Mouse (Mus musculus): ENCODE data around the gene Trp53. TPM values are rescaled to one million over a fixed set of nuclear protein-coding genes. Genes with fewer than 3 reads are reported as not detected.

Gene Trp53
- polyA plus RNA-seq, 1 experiment from 2014 or later, result 32.6 TPM

GRCm38 (mm10) chr11:69543598-69543997 is 36.6 kb upstream of the Trp53 start:
- Histone ChIP-seq H3K4me2 (ENCODE audit: low read depth, low read length) (no peak overlapping the region), H3K27me3 (ENCODE audit: insufficient read depth, low read length) (peaks cover 13% of the 10 kb centered on the region), H3K4me1 (ENCODE audit: insufficient read depth) (peaks cover 7% of the 10 kb centered on the region), H3K36me3 (replicated peaks; ENCODE audit: insufficient read depth, low read length) (no peaks in the 10 kb centered on the region), H3K27ac (ENCODE audit: low read depth) (no peak overlapping the region), H3K9ac (replicated peaks) (no peak overlapping the region), H3K4me3 (ENCODE audit: low read depth, low read length) (no peak overlapping the region), H3K9me3 (ENCODE audit: low read length) (no peaks in the 10 kb centered on the region)
- TF ChIP-seq CTCF (IDR thresholded peaks at IDR 0.05; ENCODE audit: low read depth) (no peak), EP300 (IDR thresholded peaks at IDR 0.05; ENCODE audit: low read depth) (no peak)
- 70% methylated on average over 3 of the region's 3 CpGs for WGBS (ENCODE audit: insufficient replicate concordance)
- no peak for ATAC-seq
- no peak for DNase-seq

GRCm38 (mm10) chr11:69545957-69546356 is 34.2 kb upstream of the Trp53 start:
- WGBS (ENCODE audit: insufficient replicate concordance), result 15% methylated on average over 7 of the region's 7 CpGs
- H3K9me3 ChIP-seq (ENCODE audit: low read length), result no peaks in the 10 kb centered on the region
- peaks cover 16% of the 10 kb centered on the region for H3K27me3 ChIP-seq (ENCODE audit: insufficient read depth, low read length)
- no peak for TF ChIP-seq EP300 (IDR thresholded peaks at IDR 0.05; ENCODE audit: low read depth)
- DNase-seq, result no peak
- no peak overlapping the region for H3K27ac ChIP-seq (ENCODE audit: low read depth)
- H3K4me3 ChIP-seq (ENCODE audit: low read depth, low read length), result peak overlapping the region; percentile 53
- ATAC-seq, result no peak
- no peak overlapping the region for H3K9ac ChIP-seq (replicated peaks)
- H3K4me2 ChIP-seq (ENCODE audit: low read depth, low read length), result peak overlapping the region; percentile 97
- no peaks in the 10 kb centered on the region for H3K36me3 ChIP-seq (replicated peaks; ENCODE audit: insufficient read depth, low read length)
- H3K4me1 ChIP-seq (ENCODE audit: insufficient read depth), result peaks cover 7% of the 10 kb centered on the region

- no peaks in the 10 kb centered on the region for H3K36me3 ChIP-seq (replicated peaks; ENCODE audit: insufficient read depth, low read length)
- no peak overlapping the region for H3K27ac ChIP-seq (ENCODE audit: low read depth)
- H3K9ac ChIP-seq (replicated peaks), result peak overlapping the region; percentile 9
- H3K27me3 ChIP-seq (ENCODE audit: insufficient read depth, low read length), result peaks cover 16% of the 10 kb centered on the region
- H3K4me3 ChIP-seq (ENCODE audit: low read depth, low read length), result peak overlapping the region; percentile 53
- under 1% methylated on average over 39 of the region's 44 CpGs for WGBS (ENCODE audit: insufficient replicate concordance)
- peaks cover 7% of the 10 kb centered on the region for H3K4me1 ChIP-seq (ENCODE audit: insufficient read depth)
- ATAC-seq (peak; percentile 77), DNase-seq (peak; percentile 74)
- H3K9me3 ChIP-seq (ENCODE audit: low read length), result no peaks in the 10 kb centered on the region
- H3K4me2 ChIP-seq (ENCODE audit: low read depth, low read length), result peak overlapping the region; percentile 97
- TF ChIP-seq EP300 (IDR thresholded peaks at IDR 0.05; ENCODE audit: low read depth), result no peak
- peak; percentile 55 for TF ChIP-seq CTCF (IDR thresholded peaks at IDR 0.05; ENCODE audit: low read depth)
Measured at GRCm38 (mm10) chr11:69546423-69547053, 33.6 kb upstream of the Trp53 start.

- no peak for ATAC-seq
- Histone ChIP-seq H3K4me1 (ENCODE audit: insufficient read depth) (peaks cover 7% of the 10 kb centered on the region), H3K36me3 (replicated peaks; ENCODE audit: insufficient read depth, low read length) (no peaks in the 10 kb centered on the region), H3K4me3 (ENCODE audit: low read depth, low read length) (peak overlapping the region; percentile 53), H3K9ac (replicated peaks) (peak overlapping the region; percentile 9; the same call in 1 of the 2 replicates), H3K27ac (ENCODE audit: low read depth) (no peak overlapping the region), H3K4me2 (ENCODE audit: low read depth, low read length) (peak overlapping the region; percentile 97), H3K27me3 (ENCODE audit: insufficient read depth, low read length) (peaks cover 16% of the 10 kb centered on the region), H3K9me3 (ENCODE audit: low read length) (no peaks in the 10 kb centered on the region)
- 4% methylated on average over 15 of the region's 15 CpGs for WGBS (ENCODE audit: insufficient replicate concordance)
- DNase-seq, result peak; percentile 46
- TF ChIP-seq EP300 (IDR thresholded peaks at IDR 0.05; ENCODE audit: low read depth) (no peak), CTCF (IDR thresholded peaks at IDR 0.05; ENCODE audit: low read depth) (peak; percentile 48)
Measured at GRCm38 (mm10) chr11:69547071-69547470, 33.1 kb upstream of the Trp53 start.

- Histone ChIP-seq H3K4me1 (ENCODE audit: insufficient read depth) (peaks cover 7% of the 10 kb centered on the region), H3K36me3 (replicated peaks; ENCODE audit: insufficient read depth, low read length) (no peaks in the 10 kb centered on the region), H3K4me2 (ENCODE audit: low read depth, low read length) (no peak within 1 kb of the TSS), H3K27ac (ENCODE audit: low read depth) (no peak within 1 kb of the TSS), H3K4me3 (ENCODE audit: low read depth, low read length) (no peak within 1 kb of the TSS), H3K27me3 (ENCODE audit: insufficient read depth, low read length) (peaks cover 16% of the 10 kb centered on the region), H3K9me3 (ENCODE audit: low read length) (no peaks in the 10 kb centered on the region), H3K9ac (replicated peaks) (no peak within 1 kb of the TSS)
- ATAC-seq (no peak), DNase-seq (no peak)
- TF ChIP-seq EP300 (IDR thresholded peaks at IDR 0.05; ENCODE audit: low read depth), result no peak
- 52% methylated on average over 12 of the region's 12 CpGs for WGBS (ENCODE audit: insufficient replicate concordance)
Measured at GRCm38 (mm10) chr11:69549060-69549656, 31.0 kb upstream of the Trp53 start, which contains the start of gene Dnah2. Gene Dnah2, minus strand, starts transcription at chr11:69549110.

- Histone ChIP-seq H3K4me3 (ENCODE audit: low read depth, low read length) (no peak overlapping the region), H3K27me3 (ENCODE audit: insufficient read depth, low read length) (peaks cover 16% of the 10 kb centered on the region), H3K9ac (replicated peaks) (no peak overlapping the region), H3K4me1 (ENCODE audit: insufficient read depth) (peaks cover 6% of the 10 kb centered on the region), H3K9me3 (ENCODE audit: low read length) (no peaks in the 10 kb centered on the region), H3K27ac (ENCODE audit: low read depth) (no peak overlapping the region), H3K4me2 (ENCODE audit: low read depth, low read length) (no peak overlapping the region), H3K36me3 (replicated peaks; ENCODE audit: insufficient read depth, low read length) (no peaks in the 10 kb centered on the region)
- no peak for DNase-seq
- TF ChIP-seq EP300 (IDR thresholded peaks at IDR 0.05; ENCODE audit: low read depth), result no peak
- no peak for TF ChIP-seq CTCF (IDR thresholded peaks at IDR 0.05; ENCODE audit: low read depth)
- no peak for ATAC-seq
- WGBS (ENCODE audit: insufficient replicate concordance), result 59% methylated on average over 4 of the region's 4 CpGs
Measured at GRCm38 (mm10) chr11:69551310-69551709, 28.8 kb upstream of the Trp53 start.

Data from liver, postnatal 0 days (tissue).